25 mouse cellular contexts compared by ENCODE assay signal in the genomic region with DNA sequence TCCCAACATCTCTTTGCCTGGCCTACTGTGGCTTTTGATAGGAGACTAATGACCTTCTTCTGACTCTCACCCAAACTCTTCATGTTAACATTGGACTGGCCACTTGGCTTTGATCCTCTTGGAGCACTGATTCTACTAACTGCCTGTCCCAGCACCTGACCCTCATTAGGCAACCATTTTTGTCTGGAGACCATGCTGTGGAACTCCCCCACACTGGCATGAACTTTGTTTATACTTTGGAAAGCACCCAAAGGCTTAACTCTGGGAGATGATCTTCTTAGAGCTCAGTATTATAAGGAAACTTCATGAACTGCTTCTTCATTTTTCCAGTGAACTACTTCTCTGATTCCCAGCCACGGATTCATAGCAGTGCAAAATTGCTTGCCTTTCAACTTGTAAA. TPM values are rescaled to one million over a fixed set of nuclear protein-coding genes. Genes with fewer than 3 reads are reported as not detected.
"Had no signal": no experiment of that assay in that cellular context is flagged by ENCODE, and none has a peak within 500 bp of the region (broad histone marks: within the 10 kb centered on the region; RNA-seq: fewer than 3 reads in every experiment).

No protein-coding gene starts in this region.

- H3K9me3 ChIP-seq: limb, embryonic 12.5 days; limb, embryonic 15.5 days; liver, embryonic 13.5 days; midbrain, embryonic 12.5 days; midbrain, embryonic 15.5 days; neural tube, embryonic 12.5 days; neural tube, embryonic 15.5 days; stomach, embryonic 15.5 days had no signal

- H3K9ac ChIP-seq: limb, embryonic 12.5 days; limb, embryonic 15.5 days; liver, embryonic 13.5 days; lung, embryonic 14.5 days; midbrain, embryonic 12.5 days; midbrain, embryonic 15.5 days; neural tube, embryonic 12.5 days; neural tube, embryonic 15.5 days; stomach, embryonic 15.5 days had no signal

- H3K4me3 ChIP-seq: limb, embryonic 12.5 days; limb, embryonic 15.5 days; liver, embryonic 13.5 days; midbrain, embryonic 12.5 days; midbrain, embryonic 15.5 days; neural tube, embryonic 12.5 days; neural tube, embryonic 15.5 days; stomach, embryonic 15.5 days had no signal

- ATAC-seq: intestine, postnatal 0 days; lung, postnatal 0 days; midbrain, embryonic 15.5 days had no signal

- H3K4me2 ChIP-seq: limb, embryonic 12.5 days; limb, embryonic 15.5 days; liver, embryonic 13.5 days; lung, embryonic 14.5 days; midbrain, embryonic 12.5 days; midbrain, embryonic 15.5 days; neural tube, embryonic 12.5 days; neural tube, embryonic 15.5 days; stomach, embryonic 15.5 days had no signal

- H3K36me3 ChIP-seq: limb, embryonic 12.5 days; limb, embryonic 15.5 days; liver, embryonic 13.5 days; midbrain, embryonic 12.5 days; midbrain, embryonic 15.5 days; neural tube, embryonic 12.5 days; neural tube, embryonic 15.5 days; stomach, embryonic 15.5 days had no signal

- H3K27ac ChIP-seq: limb, embryonic 12.5 days; limb, embryonic 15.5 days; liver, embryonic 13.5 days; midbrain, embryonic 12.5 days; midbrain, embryonic 15.5 days; neural tube, embryonic 12.5 days; neural tube, embryonic 15.5 days; stomach, embryonic 15.5 days had no signal

- H3K4me1 ChIP-seq: limb, embryonic 12.5 days; limb, embryonic 15.5 days; liver, embryonic 13.5 days; midbrain, embryonic 12.5 days; midbrain, embryonic 15.5 days; neural tube, embryonic 12.5 days; neural tube, embryonic 15.5 days; stomach, embryonic 15.5 days had no signal

- H3K27me3 ChIP-seq: limb, embryonic 15.5 days; liver, embryonic 13.5 days; midbrain, embryonic 15.5 days; neural tube, embryonic 12.5 days; neural tube, embryonic 15.5 days; stomach, embryonic 15.5 days had no signal

- DNase-seq: kidney, adult 8-10 months; kidney, postnatal 14 days; kidney, postnatal 4 days; left cerebral cortex, postnatal 4 days; liver, embryonic 13.5 days; lung, embryonic 14.5 days; lung, postnatal 4 days; right cerebral cortex, adult 18-20 months; right cerebral cortex, postnatal 14 days; right cerebral cortex, postnatal 4 days; spleen, adult 18-20 months; thymus, postnatal 25 days had no signal

RNA-seq across cellular contexts. Expression of a gene that starts 56.6 kb away (rescaled TPM):
- total RNA-seq: layer of hippocampus, adult 18-20 months; layer of hippocampus, postnatal 14 days; left cerebral cortex, adult 8-10 months; left cerebral cortex, postnatal 14 days; left cerebral cortex, postnatal 4 days had no signal
- polyA plus RNA-seq: intestine, postnatal 0 days; limb, embryonic 12.5 days; lung, embryonic 14.5 days; midbrain, embryonic 12.5 days; neural tube, embryonic 12.5 days had no signal
